Mouse (Mus musculus) stomach, embryonic 14.5 days (tissue): Measurements from ENCODE around the gene Entr1. TPM values are rescaled to one million over a fixed set of nuclear protein-coding genes. Genes with fewer than 3 reads are reported as not detected.
A peak's percentile ranks its signal among the peaks of the same experiment; 100 is the strongest.

Experiments used
- ATAC-seq: fragments of 200-750 bp; cut with Nextera tagmentation; 2 replicates; pipeline ENCODE4 v1.8.0; 2017; ENCODE audit warnings: low read depth, moderate TSS enrichment; ENCODE audit not compliant: insufficient number of reproducible peaks, insufficient read depth, low FRiP score
- H3K27ac ChIP-seq: fragments of 300-500 bp; sonication (generic); 2 replicates; pipeline ENCODE4 v1.5.1; 2014; ENCODE audit warnings: mild to moderate bottlenecking, low read length, moderate library complexity, mixed read lengths
- H3K27me3 ChIP-seq: fragments of 300-500 bp; sonication (generic); 2 replicates; pipeline ENCODE4 v1.6.1; 2014; ENCODE audit warnings: low read length, control low read depth, mixed read lengths; ENCODE audit not compliant: control insufficient read depth, insufficient read depth
- H3K36me3 ChIP-seq: fragments of 300-500 bp; sonication (generic); 2 replicates; pipeline ENCODE4 v1.6.1; 2014; ENCODE audit warnings: mild to moderate bottlenecking, control low read depth, low read length, moderate library complexity, mixed read lengths; ENCODE audit not compliant: control insufficient read depth, insufficient read depth
- H3K4me1 ChIP-seq: fragments of 300-500 bp; sonication (generic); 2 replicates; pipeline ENCODE4 v1.6.1; 2014; ENCODE audit warnings: low read length, control low read depth, mixed read lengths; ENCODE audit not compliant: control insufficient read depth, insufficient read depth
- H3K4me2 ChIP-seq: fragments of 300-500 bp; sonication (generic); replicated peaks from 2 replicates; pipeline ENCODE4 v1.6.1; 2014; ENCODE audit warnings: low read depth, low read length, control low read depth
- H3K4me3 ChIP-seq: fragments of 300-500 bp; sonication (generic); 2 replicates; pipeline ENCODE4 v1.5.1; 2014; ENCODE audit warnings: low read depth, low read length, control low read depth
- H3K9ac ChIP-seq: fragments of 300-500 bp; sonication (generic); replicated peaks from 2 replicates; pipeline ENCODE4 v1.6.1; 2014; ENCODE audit warnings: low read depth, mild to moderate bottlenecking, control low read depth, low read length, moderate library complexity, mixed read lengths
- H3K9me3 ChIP-seq: fragments of 300-500 bp; sonication (generic); 2 replicates; pipeline ENCODE4 v1.6.1; 2016; ENCODE audit warnings: low read depth, low read length, control low read depth; ENCODE audit not compliant: control insufficient read depth
- WGBS: fragments of 180-500 bp; shearing (Covaris S2); extraction: QIAGEN DNeasy Blood & Tissue Kit; methylation state at CpG from one replicate; pipeline ENCODE4 v1.1.7; 2014; 5-methylcytosine and 5-hydroxymethylcytosine counted together
- polyA plus RNA-seq: library from polyadenylated mRNA; unstranded; fragments of >200 nt; fragmentation: Nextera tagmentation; extraction: Ambion mirVana; gene quantifications from 2 replicates; pipeline ENCODE4 v1.2.1, GENCODE M21; 2014

Gene Entr1
- polyA plus RNA-seq, 1 experiment from 2014 or later: 102 TPM

DNA sequence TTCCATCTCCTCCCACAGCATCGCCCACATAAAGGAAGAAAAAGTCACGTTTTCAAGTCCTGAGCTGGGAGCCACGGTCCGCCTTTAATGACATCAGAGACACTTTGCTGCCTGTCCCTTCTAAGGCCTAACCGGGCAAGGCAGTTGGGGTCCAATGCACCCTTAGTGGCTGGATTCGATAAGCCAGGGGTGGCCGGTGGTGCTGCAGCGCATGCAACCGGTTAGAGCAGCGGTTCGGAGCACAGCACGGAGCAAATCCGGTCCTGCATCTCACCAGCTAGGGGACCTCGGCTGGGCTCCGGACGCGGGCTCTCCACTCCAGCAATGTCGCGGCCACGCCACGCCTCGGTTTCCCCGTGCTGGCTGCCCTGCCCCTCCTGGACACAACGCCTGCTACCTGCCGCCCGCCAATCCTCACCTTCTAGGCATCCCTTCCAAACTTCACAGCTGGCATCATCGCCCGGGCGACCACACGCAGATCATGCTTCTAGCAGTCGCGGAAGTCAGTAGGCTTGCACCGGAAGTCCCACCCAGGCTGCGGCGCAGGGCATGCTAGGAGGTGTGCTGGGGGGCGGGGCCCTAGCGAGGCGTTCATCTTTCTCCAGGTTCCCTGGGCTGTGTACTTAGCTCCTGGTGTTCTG lies 8.9 kb downstream of the Entr1 start, which contains the start of gene Snapc4:
Gene Snapc4 (minus strand): TSS at position 523 of the 641 bp plus-strand sequence.
- Histone ChIP-seq H3K4me2 (peak within 1 kb of the TSS; percentile 67), H3K4me3 (peak within 1 kb of the TSS; percentile 89), H3K9me3 (no peaks in the 10 kb centered on the region), H3K27me3 (no peaks in the 10 kb centered on the region), H3K27ac (peak within 1 kb of the TSS; percentile 17; the same call in 1 of the 2 replicates), H3K9ac (peak within 1 kb of the TSS; percentile 78), H3K36me3 (peaks cover 49% of the 10 kb centered on the region), H3K4me1 (peaks cover 4% of the 10 kb centered on the region; the same call in 1 of the 2 replicates)
- WGBS: under 1% methylated on average over 38 of the region's 38 CpGs
- peak; percentile 95 for ATAC-seq

DNA sequence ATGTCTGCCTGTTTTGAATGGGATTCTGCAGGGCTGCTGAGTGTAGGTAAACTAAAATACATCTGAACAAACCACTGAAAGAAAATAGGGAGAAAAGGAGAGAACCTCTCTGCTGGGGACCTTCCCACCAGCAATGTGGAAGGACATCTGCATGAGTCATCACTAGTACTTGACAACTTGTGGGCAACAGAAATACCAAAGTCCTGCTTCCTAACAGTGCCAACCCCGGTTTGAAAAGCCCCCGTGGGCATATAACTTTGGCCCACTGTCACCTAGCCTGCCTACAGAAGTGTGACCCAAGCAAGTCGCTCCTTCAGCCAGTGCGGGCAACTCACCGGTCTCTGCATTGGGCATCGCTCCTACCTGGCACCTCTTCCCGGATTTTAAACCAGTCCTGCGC lies 16.7 kb downstream of the Entr1 start:
- Histone ChIP-seq H3K4me3 (no peak overlapping the region), H3K27ac (no peak overlapping the region), H3K9ac (no peak overlapping the region), H3K9me3 (no peaks in the 10 kb centered on the region), H3K4me1 (no peaks in the 10 kb centered on the region), H3K36me3 (peaks cover 77% of the 10 kb centered on the region), H3K27me3 (no peaks in the 10 kb centered on the region), H3K4me2 (no peak overlapping the region)
- ATAC-seq: no peak
- 95% methylated on average over 8 of the region's 8 CpGs for WGBS

DNA sequence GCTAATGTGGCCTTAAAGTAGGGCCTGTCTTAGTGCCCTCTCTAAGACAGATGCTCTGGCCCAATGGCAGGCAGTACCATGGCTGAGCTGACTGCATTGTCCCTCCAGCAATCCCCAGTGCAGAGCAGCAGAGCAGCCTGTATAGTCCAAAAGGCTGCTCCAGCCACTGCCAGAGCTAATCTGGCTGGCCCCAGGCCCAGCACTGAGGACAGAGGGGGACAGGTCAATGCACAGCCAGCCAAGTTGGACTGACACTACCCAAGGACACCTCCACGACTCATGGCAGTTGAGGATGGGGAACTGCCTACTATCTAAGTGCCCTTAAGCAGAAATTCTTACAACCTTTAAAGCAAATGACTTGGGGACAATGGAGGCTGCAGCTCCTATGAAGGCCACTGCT lies 20.5 kb downstream of the Entr1 start:
- WGBS: 88% methylated on average over 1 of the region's 1 CpGs
- no peak overlapping the region for H3K4me2 ChIP-seq
- H3K9me3 ChIP-seq: no peaks in the 10 kb centered on the region
- peaks cover 3% of the 10 kb centered on the region; the same call in 1 of the 2 replicates for H3K4me1 ChIP-seq
- no peak overlapping the region for H3K9ac ChIP-seq
- no peak overlapping the region for H3K27ac ChIP-seq
- ATAC-seq: no peak
- H3K36me3 ChIP-seq: peaks cover 86% of the 10 kb centered on the region
- H3K27me3 ChIP-seq: no peaks in the 10 kb centered on the region
- H3K4me3 ChIP-seq: no peak overlapping the region

DNA sequence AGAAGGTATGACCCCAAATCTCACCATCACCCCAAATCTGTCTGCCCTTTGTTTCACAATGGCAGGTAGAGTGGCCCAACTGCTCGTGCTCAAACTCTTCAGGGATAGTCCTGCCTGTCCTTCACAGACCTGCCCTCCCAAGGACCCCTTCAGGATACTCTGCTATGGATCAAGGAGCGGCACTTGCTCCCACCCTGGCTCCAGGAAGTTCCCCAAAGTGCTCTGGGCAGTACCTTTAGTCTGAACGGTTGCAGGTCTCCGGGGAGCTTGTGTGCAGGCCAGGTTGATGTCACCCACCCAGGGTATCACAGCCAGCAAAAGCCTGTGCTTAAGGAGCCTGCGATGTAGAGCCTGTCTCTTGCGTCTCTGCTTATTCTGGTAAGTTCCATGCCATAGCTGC lies 21.2 kb downstream of the Entr1 start:
- H3K9ac ChIP-seq: no peak overlapping the region
- H3K4me3 ChIP-seq: no peak overlapping the region
- H3K4me2 ChIP-seq: no peak overlapping the region
- H3K4me1 ChIP-seq: peaks cover 3% of the 10 kb centered on the region; the same call in 1 of the 2 replicates
- WGBS: 92% methylated on average over 6 of the region's 6 CpGs
- H3K27ac ChIP-seq: no peak overlapping the region
- H3K36me3 ChIP-seq: peaks cover 82% of the 10 kb centered on the region
- ATAC-seq: no peak
- H3K27me3 ChIP-seq: no peaks in the 10 kb centered on the region
- no peaks in the 10 kb centered on the region for H3K9me3 ChIP-seq

DNA sequence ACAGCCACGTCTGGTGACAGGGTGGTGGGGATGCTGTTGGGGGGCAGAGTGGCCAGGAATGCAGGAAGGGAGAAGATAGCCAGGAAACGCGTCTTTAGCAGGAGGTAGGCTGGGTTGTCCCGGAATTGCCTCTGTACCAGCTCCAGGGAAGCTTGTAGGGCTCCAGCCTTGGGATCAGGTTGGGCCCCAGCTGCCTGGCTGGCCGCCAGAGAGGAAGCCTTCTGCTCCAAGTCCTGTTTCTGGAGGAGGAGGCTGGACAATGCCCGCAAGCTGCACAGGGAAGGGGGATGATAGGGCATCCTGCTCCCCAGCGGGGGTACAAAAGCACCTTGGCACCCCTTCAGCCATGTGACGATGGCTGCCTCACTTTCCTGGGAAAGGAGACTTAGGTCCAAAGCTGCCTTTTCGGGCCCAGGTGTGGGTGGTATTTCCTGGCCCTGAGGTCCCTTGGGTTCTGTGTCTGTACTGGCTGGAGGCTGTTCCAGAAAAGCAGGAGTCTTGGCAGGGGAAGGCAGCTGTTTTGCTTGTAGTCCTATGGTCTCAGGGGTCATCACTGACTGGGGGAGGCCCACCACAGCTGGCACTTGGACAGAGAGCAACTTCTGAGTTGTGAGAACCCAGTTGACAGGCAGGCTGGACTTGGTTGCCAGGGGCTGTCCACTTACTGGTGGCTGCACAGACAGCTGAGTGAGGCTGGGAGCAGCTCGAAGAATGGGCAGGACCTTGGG lies 24.2 kb downstream of the Entr1 start:
- no peaks in the 10 kb centered on the region for H3K27me3 ChIP-seq
- H3K27ac ChIP-seq: no peak overlapping the region
- H3K4me3 ChIP-seq: no peak overlapping the region
- H3K9me3 ChIP-seq: no peaks in the 10 kb centered on the region
- 78% methylated on average over 10 of the region's 10 CpGs for WGBS
- ATAC-seq: no peak
- H3K4me2 ChIP-seq: no peak overlapping the region
- H3K9ac ChIP-seq: no peak overlapping the region
- H3K36me3 ChIP-seq: peaks cover 61% of the 10 kb centered on the region
- peaks cover 3% of the 10 kb centered on the region; the same call in 1 of the 2 replicates for H3K4me1 ChIP-seq

DNA sequence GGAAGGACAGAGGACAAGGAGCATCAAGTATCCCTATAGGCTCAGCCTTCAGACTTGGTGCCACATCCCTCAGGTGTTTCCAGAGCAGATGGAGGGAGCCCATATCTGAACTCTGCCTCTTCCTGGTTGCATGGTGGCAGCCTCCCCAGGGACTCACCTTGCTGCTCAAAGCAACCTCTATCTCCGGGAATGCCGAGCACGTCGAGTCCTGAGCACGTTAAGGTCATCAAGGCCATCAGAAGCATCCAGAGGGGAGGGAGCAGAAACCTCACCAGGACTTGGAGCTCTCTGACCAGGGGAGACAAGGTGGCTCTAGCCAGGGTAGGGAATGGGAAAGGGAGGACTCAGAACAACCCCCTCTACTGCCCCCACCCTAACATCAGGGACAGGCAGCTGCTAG lies 25.6 kb downstream of the Entr1 start:
- Histone ChIP-seq H3K9me3 (no peaks in the 10 kb centered on the region), H3K27ac (no peak overlapping the region), H3K4me2 (no peak overlapping the region), H3K36me3 (peaks cover 47% of the 10 kb centered on the region), H3K4me3 (no peak overlapping the region), H3K9ac (no peak overlapping the region), H3K4me1 (peaks cover 3% of the 10 kb centered on the region; the same call in 1 of the 2 replicates), H3K27me3 (no peaks in the 10 kb centered on the region)
- no peak for ATAC-seq
- 69% methylated on average over 5 of the region's 5 CpGs for WGBS

DNA sequence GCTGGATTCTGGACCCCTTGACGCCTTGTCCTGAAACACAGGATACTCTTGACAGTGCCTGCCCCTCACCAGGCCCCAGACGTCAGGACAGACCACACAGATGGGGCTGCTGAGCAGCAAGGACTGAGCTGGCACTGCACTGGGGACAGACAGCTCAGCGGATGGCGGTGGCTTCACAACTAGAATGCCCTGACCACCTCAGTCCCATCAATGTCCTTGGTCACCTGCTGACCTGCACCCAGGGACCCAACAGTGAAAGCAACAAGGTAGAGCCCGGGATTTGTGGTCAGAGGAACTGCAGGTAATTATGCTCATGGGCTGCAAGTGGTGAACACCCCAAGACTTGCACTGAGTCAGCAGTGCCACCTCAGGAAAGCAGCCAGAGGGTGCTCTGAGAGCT lies 26.1 kb downstream of the Entr1 start:
- Histone ChIP-seq H3K4me3 (no peak overlapping the region), H3K4me2 (no peak overlapping the region), H3K9ac (no peak overlapping the region), H3K27ac (no peak overlapping the region), H3K4me1 (peaks cover 3% of the 10 kb centered on the region; the same call in 1 of the 2 replicates), H3K9me3 (no peaks in the 10 kb centered on the region), H3K36me3 (peaks cover 42% of the 10 kb centered on the region), H3K27me3 (no peaks in the 10 kb centered on the region)
- no peak for ATAC-seq
- 87% methylated on average over 5 of the region's 5 CpGs for WGBS

DNA sequence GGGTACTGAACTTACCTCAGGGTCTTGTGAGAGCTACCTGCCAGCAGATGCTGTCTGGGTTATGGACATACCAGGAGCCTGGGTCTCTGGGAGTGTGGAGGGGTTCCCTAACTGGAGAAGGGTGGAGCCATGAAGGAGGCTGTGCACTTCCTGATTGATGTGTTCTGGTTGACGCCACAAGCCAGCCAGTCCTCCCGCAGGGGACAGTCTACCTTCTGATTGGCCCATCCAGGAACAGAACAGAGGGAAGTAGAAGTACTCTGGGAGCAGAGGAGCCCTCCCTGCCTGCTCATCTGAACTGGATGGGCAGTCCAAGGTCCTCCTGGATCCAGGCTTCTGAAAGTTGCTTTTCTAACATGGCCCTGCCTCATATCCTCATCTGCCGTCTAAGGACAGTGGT lies 28.3 kb downstream of the Entr1 start, which contains the start of gene Card9:
Gene Card9 (minus strand): TSS at position 147 of the 400 bp plus-strand sequence.
- H3K9me3 ChIP-seq: no peaks in the 10 kb centered on the region
- H3K27me3 ChIP-seq: no peaks in the 10 kb centered on the region
- no peak for ATAC-seq
- H3K9ac ChIP-seq: no peak within 1 kb of the TSS
- 38% methylated on average over 3 of the region's 3 CpGs for WGBS
- H3K36me3 ChIP-seq: peaks cover 21% of the 10 kb centered on the region
- H3K4me2 ChIP-seq: no peak within 1 kb of the TSS
- H3K4me1 ChIP-seq: peaks cover 3% of the 10 kb centered on the region; the same call in 1 of the 2 replicates
- H3K27ac ChIP-seq: no peak within 1 kb of the TSS
- H3K4me3 ChIP-seq: no peak within 1 kb of the TSS
